Mouse (Mus musculus): ENCODE data around the gene Hist1h2ac.

Hist1h2ac gene

GRCm38 (mm10) chr13:23699767-23700166, 16.0 kb upstream of the Hist1h2ac start:
- DNase-seq (ENCODE audit: low spot score), result no peak

- DNase-seq (ENCODE audit: low spot score), result peak; percentile 34
Observed at GRCm38 (mm10) chr13:23698996-23699395, 15.2 kb upstream of the Hist1h2ac start.

DNA sequence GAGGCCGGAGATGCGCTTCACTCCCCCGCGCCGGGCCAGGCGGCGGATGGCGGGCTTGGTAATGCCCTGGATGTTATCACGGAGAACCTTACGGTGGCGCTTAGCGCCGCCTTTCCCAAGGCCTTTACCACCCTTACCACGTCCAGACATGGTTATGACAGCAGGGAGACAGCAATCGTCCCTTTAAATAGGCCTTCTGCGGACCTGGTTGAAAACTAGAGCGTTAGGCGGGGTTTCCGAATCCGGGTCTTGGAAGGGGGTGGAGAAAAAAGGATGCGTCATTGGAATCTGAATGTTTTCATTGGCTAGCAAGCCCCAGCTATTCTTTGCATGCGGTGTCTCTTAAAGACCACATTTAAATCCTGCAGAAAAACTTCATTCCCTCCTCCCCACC, 14.5 kb upstream of the Hist1h2ac start, which contains the start of gene Hist1h4c:
TSS of gene Hist1h4c (minus strand) at position 155 of the 394 bp plus-strand sequence.
- DNase-seq (ENCODE audit: low spot score), result peak; percentile 100

- DNase-seq (ENCODE audit: low spot score), result peak; percentile 80
Observed at GRCm38 (mm10) chr13:23697491-23698299, 13.9 kb upstream of the Hist1h2ac start.

DNA sequence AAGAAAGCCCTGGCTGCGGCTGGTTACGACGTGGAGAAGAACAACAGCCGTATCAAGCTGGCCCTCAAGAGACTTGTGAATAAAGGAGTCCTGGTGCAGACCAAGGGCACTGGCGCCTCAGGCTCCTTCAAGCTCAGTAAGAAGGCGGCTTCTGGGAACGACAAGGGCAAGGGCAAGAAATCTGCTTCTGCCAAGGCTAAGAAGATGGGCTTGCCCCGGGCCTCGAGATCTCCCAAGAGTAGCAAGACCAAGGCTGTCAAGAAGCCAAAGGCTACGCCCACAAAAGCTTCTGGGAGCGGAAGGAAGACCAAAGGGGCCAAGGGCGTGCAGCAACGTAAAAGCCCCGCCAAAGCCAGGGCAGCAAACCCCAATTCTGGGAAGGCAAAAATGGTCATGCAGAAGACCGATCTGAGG, 12.3 kb upstream of the Hist1h2ac start:
- no peak for DNase-seq (ENCODE audit: low spot score)

GRCm38 (mm10) chr13:23695514-23695913, 11.8 kb upstream of the Hist1h2ac start, which contains the start of gene Hist1h1t:
TSS of gene Hist1h1t (plus strand) at chr13:23695814.
- DNase-seq (ENCODE audit: low spot score), result no peak

DNA sequence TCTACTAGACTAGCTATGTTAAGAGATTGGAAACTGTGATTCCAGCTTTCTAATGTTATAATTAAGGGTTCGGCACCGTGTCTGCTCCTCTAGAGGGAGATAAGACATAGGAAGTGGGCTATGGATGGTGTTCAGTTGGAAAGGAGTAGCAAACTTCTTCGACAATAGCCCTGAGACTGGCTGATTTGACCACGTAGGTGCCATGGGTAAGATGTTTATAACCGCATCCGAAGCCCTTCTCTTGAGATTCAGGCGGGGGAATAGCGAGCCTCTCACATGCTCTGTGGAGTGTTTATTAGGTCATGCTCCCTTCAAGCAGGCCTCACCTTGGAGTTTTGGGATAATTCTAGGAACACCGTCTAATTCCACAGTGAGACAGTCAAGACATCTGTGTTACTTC, 11.2 kb upstream of the Hist1h2ac start:
- no peak for DNase-seq (ENCODE audit: low spot score)

- no peak for DNase-seq (ENCODE audit: low spot score)
Observed at GRCm38 (mm10) chr13:23693856-23694440, 10.2 kb upstream of the Hist1h2ac start.

GRCm38 (mm10) chr13:23689459-23689858, 5.7 kb upstream of the Hist1h2ac start:
- no peak for DNase-seq (ENCODE audit: low spot score)

- no peak for DNase-seq (ENCODE audit: low spot score)
Observed at GRCm38 (mm10) chr13:23688956-23689355, 5.2 kb upstream of the Hist1h2ac start.

DNA sequence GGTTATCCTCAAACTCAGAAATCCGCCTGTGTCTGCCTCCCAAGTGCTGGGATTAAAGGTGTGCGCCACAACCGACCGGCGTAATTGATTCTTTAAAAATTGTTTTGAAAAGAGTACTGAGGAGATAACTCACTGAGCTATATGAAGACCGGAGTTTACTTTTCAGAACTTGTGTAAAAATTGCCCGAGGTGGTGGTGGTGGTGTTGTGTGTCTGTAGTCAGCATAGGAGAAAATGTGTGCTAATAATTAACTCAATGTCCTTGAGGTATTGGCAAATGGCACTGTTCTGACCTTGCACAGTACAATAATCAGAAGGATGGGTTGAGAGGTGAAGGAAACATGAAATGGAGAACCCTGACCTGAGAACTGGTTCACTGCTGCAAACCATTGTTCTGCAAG, 4.2 kb upstream of the Hist1h2ac start:
- DNase-seq (ENCODE audit: low spot score), result no peak

DNA sequence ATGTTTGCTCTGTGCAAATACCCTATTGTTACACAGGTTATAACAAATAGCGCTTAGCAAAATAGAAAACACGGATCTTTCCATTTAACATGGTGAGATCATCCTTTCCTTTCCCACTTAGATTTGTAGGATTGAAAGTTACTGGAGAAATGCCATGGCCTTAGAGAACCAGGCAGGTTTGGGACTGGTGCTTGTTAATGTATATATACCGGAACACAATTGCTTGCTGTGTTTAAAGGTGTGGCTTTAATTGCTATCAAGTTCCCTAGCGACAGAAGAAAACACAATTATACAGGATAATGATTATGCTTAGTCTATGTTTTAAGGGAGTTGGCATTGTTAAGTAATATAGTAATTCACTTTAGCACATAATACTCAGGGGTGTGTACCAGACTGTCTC, 3.4 kb upstream of the Hist1h2ac start:
- DNase-seq (ENCODE audit: low spot score), result no peak

DNA sequence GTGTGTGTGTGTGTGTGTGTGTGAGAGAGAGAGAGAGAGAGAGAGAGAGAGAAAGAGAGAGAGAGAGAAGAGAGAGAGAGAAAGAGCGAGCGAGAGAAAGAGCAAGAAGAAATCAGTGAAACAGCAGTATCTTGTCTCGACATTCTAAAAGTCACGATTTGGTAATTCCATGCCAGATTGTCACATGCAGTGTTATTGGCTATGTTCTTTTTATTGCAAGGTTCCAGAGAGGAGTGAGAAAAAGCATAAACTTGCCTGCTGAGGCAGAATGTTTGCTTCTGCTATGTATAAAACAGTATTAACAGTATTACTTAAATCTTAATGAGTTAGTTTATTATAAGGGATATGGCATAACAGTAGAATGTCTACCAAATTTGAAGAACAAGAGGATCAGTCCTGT, 2.2 kb upstream of the Hist1h2ac start:
- no peak for DNase-seq (ENCODE audit: low spot score)

DNA sequence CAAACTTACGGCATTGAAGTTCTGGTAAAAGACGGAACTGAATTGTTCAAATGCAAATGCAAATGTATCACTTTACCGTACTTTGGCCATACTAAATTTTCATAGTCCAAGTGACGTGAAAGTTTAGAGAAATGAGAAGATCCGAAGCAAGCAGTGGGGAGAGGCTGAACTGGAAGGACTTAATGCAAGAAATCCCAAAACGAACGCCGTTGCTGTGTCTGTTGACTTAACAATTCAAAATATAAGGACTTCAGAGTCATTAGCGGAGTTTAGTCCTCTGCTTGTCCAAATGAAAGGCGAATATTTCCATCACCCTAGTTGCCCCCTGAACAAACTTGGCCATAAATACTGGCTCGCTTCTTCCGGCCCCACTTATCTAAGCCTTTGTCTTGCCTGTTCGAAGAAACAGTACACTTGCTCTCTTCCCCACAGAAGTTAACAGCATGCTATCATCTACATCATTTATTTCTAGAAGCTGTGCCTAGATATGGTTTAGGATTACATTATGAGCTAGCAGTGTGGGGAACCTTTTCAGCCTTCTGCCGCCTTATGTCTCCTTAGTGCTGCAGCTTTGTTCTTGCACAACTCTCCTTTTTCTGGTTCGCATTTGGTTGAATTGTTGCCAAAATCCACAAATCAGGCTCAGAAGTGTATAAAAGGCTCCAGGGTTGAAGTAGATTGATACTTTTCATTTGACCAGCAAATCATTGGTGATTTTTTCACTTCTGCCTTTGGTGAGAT, 1.5 kb upstream of the Hist1h2ac start:
- DNase-seq (ENCODE audit: low spot score), result peak; percentile 23

GRCm38 (mm10) chr13:23684295-23684945, 672 bp upstream of the Hist1h2ac start:
- peak; percentile 84 for DNase-seq (ENCODE audit: low spot score)

- peak; percentile 50 for DNase-seq (ENCODE audit: low spot score)
Observed at GRCm38 (mm10) chr13:23682947-23683754, 597 bp downstream of the Hist1h2ac start.

GRCm38 (mm10) chr13:23682623-23682946, 1.2 kb downstream of the Hist1h2ac start:
- DNase-seq (ENCODE audit: low spot score), result no peak

- no peak for DNase-seq (ENCODE audit: low spot score)
Observed at GRCm38 (mm10) chr13:23681990-23682582, 1.7 kb downstream of the Hist1h2ac start.

GRCm38 (mm10) chr13:23662536-23662935, 21.2 kb downstream of the Hist1h2ac start:
- no peak for DNase-seq (ENCODE audit: low spot score)

DNA sequence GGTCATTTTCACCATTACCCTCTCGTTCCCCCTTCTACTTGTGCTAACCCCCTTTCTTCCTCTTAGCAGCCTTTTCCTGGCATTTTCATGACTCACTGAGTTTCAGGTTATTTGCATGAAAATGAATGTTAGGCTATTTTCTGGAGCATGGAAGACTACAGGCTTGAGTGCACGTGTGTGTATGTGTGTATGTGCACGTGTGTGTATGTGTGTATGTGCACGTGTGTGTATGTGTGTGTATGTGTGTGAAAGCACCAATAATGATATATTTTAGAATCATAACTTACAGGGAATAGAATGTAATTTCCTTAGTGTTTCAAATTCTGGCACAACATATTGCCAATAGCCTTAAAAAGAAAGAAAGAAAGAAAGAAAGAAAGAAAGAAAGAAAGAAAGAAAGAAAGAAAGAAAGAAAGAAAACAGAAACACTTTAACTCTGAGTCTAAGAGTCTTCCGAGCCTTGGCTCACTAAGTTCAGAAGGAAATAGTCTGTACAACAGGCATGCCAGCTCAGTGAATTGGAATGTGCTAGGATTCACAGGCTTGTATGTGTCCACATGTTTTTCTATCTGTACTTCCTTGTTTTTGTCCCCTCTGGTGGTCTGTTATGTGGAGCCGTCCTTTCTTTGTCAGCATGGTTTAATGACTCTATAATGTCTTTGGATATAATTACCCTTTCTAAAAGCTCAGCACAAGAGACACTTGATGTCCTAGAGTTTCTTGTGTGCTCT, 23.9 kb downstream of the Hist1h2ac start:
- no peak for DNase-seq (ENCODE audit: low spot score)
